Mouse (Mus musculus) thymus, adult 2 months (tissue): ENCODE results near the gene Ppm1b.

Source experiments
- CTCF ChIP-seq: fragments of 200-500 bp; IDR thresholded peaks from 2 replicates; pipeline ENCODE4 v1.5.1; 2012; ENCODE audit warnings: mild to moderate bottlenecking, control low read depth, low read length, moderate library complexity, borderline replicate concordance; ENCODE audit not compliant: control insufficient read depth, poor library complexity, insufficient read depth; ENCODE audit errors: extremely low read depth
- POLR2A ChIP-seq: fragments of 200-500 bp; IDR thresholded peaks from 2 replicates; pipeline ENCODE4 v1.6.1; 2012; ENCODE audit warnings: mild to moderate bottlenecking, low read length, control low read depth, moderate library complexity; ENCODE audit not compliant: control insufficient read depth, poor library complexity, insufficient read depth; ENCODE audit errors: extremely low read depth

- TF ChIP-seq POLR2A (no peak), CTCF (no peak)
These were observed 29.8 kb downstream of the Ppm1b start for GRCm38 (mm10) chr17:84986368-84986767.
